Mouse (Mus musculus) lung, postnatal 0 days (tissue): ENCODE data around the gene Nsf. TPM values are rescaled to one million over a fixed set of nuclear protein-coding genes. Genes with fewer than 3 reads are reported as not detected.
"Not testable (repeated sequence)": the region's sequence is repeated elsewhere in the genome, so short reads cannot be mapped to it uniquely, and the experiment has no call there.

Experiments used
- ATAC-seq: fragments of 200-750 bp; cut with Nextera tagmentation; 2 replicates; pipeline ENCODE4 v1.8.0; 2017; ENCODE audit warnings: moderate library complexity
- DNase-seq: peaks from one replicate; pipeline ENCODE4 v3.0.0-alpha.2; 2016; ENCODE audit warnings: low spot score
- H3K27ac ChIP-seq: fragments of 300-500 bp; sonication (generic); 2 replicates; pipeline ENCODE4 v1.5.1; 2014; ENCODE audit warnings: antibody characterized with exemption, mild to moderate bottlenecking, low read length, mixed read lengths
- H3K27me3 ChIP-seq: fragments of 300-500 bp; sonication (generic); replicated peaks from 2 replicates; pipeline ENCODE4 v1.6.1; 2014; ENCODE audit warnings: low read length, mixed read lengths; ENCODE audit not compliant: insufficient read depth
- H3K36me3 ChIP-seq: fragments of 300-500 bp; sonication (generic); 2 replicates; pipeline ENCODE4 v1.6.1; 2014; ENCODE audit warnings: low read length, mixed read lengths; ENCODE audit not compliant: insufficient read depth
- H3K4me1 ChIP-seq: fragments of 300-500 bp; sonication (generic); 2 replicates; pipeline ENCODE4 v1.6.1; 2014; ENCODE audit warnings: antibody characterized with exemption, low read depth, low read length, mixed read lengths; ENCODE audit not compliant: insufficient read depth
- H3K4me2 ChIP-seq: fragments of 300-500 bp; sonication (generic); replicated peaks from 2 replicates; pipeline ENCODE4 v1.6.1; 2014; ENCODE audit warnings: low read depth, mild to moderate bottlenecking, low read length, moderate library complexity, mixed read lengths
- H3K4me3 ChIP-seq: fragments of 300-500 bp; sonication (generic); 2 replicates; pipeline ENCODE4 v1.5.1; 2014; ENCODE audit warnings: low read depth, low read length
- H3K9ac ChIP-seq: fragments of 300-500 bp; sonication (generic); replicated peaks from 2 replicates; pipeline ENCODE4 v1.6.1; 2014; ENCODE audit warnings: low read depth, mild to moderate bottlenecking
- H3K9me3 ChIP-seq: fragments of 300-500 bp; sonication (generic); 2 replicates; pipeline ENCODE4 v1.6.1; 2016; ENCODE audit warnings: low read length, mixed read lengths
- CTCF ChIP-seq: IDR thresholded peaks from 2 replicates; pipeline ENCODE4 v1.5.1; 2016; ENCODE audit warnings: antibody characterized with exemption, mild to moderate bottlenecking
- EP300 ChIP-seq: IDR thresholded peaks from 2 replicates; pipeline ENCODE4 v1.6.1; 2016; ENCODE audit warnings: antibody characterized with exemption, mild to moderate bottlenecking, control low read depth
- WGBS: fragments of 180-500 bp; shearing (Covaris S2); extraction: QIAGEN DNeasy Blood & Tissue Kit; methylation state at CpG from one replicate; pipeline ENCODE4 v1.1.7; 2014; 5-methylcytosine and 5-hydroxymethylcytosine counted together
- polyA plus RNA-seq: library from polyadenylated mRNA; unstranded; fragments of >200 nt; fragmentation: Nextera tagmentation; extraction: Ambion mirVana; gene quantifications from 2 replicates; pipeline ENCODE4 v1.2.1, GENCODE M21; 2015

The Nsf gene
- polyA plus RNA-seq, 1 experiment from 2014 or later, result 47.3 TPM

- ATAC-seq (no peak), DNase-seq (peak; percentile 51)
- peak; percentile 78 for TF ChIP-seq CTCF
- TF ChIP-seq EP300, result no peak
- no peak overlapping the region for H3K4me3 ChIP-seq
- H3K27me3 ChIP-seq, result no peaks in the 10 kb centered on the region
- WGBS, result 11% methylated on average over 5 of the region's 5 CpGs
- H3K4me2 ChIP-seq, result no peak overlapping the region
- H3K9ac ChIP-seq, result no peak overlapping the region
- no peaks in the 10 kb centered on the region for H3K36me3 ChIP-seq
- H3K27ac ChIP-seq, result no peak overlapping the region
- H3K9me3 ChIP-seq, result no peaks in the 10 kb centered on the region
- H3K4me1 ChIP-seq, result no peaks in the 10 kb centered on the region
Measured at GRCm38 (mm10) chr11:103997385-103997784, 43.5 kb upstream of the Nsf start.

GRCm38 (mm10) chr11:103992638-103993037, 38.8 kb upstream of the Nsf start:
- ATAC-seq (no peak), DNase-seq (peak; percentile 14)
- Histone ChIP-seq H3K4me1 (no peaks in the 10 kb centered on the region), H3K9me3 (no peaks in the 10 kb centered on the region), H3K27ac (no peak overlapping the region), H3K4me3 (no peak overlapping the region), H3K36me3 (no peaks in the 10 kb centered on the region), H3K9ac (no peak overlapping the region), H3K4me2 (no peak overlapping the region), H3K27me3 (no peaks in the 10 kb centered on the region)
- no peak for TF ChIP-seq CTCF
- no peak for TF ChIP-seq EP300
- WGBS, result 38% methylated on average over 4 of the region's 4 CpGs

GRCm38 (mm10) chr11:103990049-103990557, 36.2 kb upstream of the Nsf start:
- not testable (repeated sequence) for H3K4me3 ChIP-seq

GRCm38 (mm10) chr11:103987423-103987822, 33.6 kb upstream of the Nsf start:
- no peak overlapping the region for H3K9ac ChIP-seq
- DNase-seq (peak; percentile 75), ATAC-seq (peak; percentile 50)
- no peak overlapping the region for H3K4me3 ChIP-seq
- H3K36me3 ChIP-seq, result peaks cover 16% of the 10 kb centered on the region; the same call in 1 of the 2 replicates
- H3K9me3 ChIP-seq, result no peaks in the 10 kb centered on the region
- no peaks in the 10 kb centered on the region for H3K27me3 ChIP-seq
- H3K4me1 ChIP-seq, result no peaks in the 10 kb centered on the region
- H3K27ac ChIP-seq, result no peak overlapping the region
- WGBS, result 32% methylated on average over 8 of the region's 8 CpGs
- TF ChIP-seq EP300 (no peak), CTCF (peak; percentile 95)
- no peak overlapping the region for H3K4me2 ChIP-seq

More at GRCm38 (mm10) chr11:103990049-103990557, 36.2 kb upstream of the Nsf start:
- H3K27me3 ChIP-seq, H3K36me3 ChIP-seq, H3K9ac ChIP-seq, H3K27ac ChIP-seq, H3K9me3 ChIP-seq, H3K4me1 ChIP-seq, H3K4me2 ChIP-seq: not testable (repeated sequence)
- peak; percentile 32 for DNase-seq
- WGBS, result 10% methylated on average over 10 of the region's 12 CpGs
- peak; percentile 90 for ATAC-seq

- ATAC-seq (no peak), DNase-seq (peak; percentile 28)
- H3K27me3 ChIP-seq, result no peaks in the 10 kb centered on the region
- H3K27ac ChIP-seq, result no peak overlapping the region
- no peak overlapping the region for H3K9ac ChIP-seq
- H3K4me1 ChIP-seq, result no peaks in the 10 kb centered on the region
- H3K4me2 ChIP-seq, result no peak overlapping the region
- no peak overlapping the region for H3K4me3 ChIP-seq
- H3K36me3 ChIP-seq, result peaks cover 22% of the 10 kb centered on the region; the same call in 1 of the 2 replicates
- 55% methylated on average over 5 of the region's 5 CpGs for WGBS
- TF ChIP-seq CTCF (0 out of 2 replicates have a peak, but pooled peaks have one; percentile 4), EP300 (no peak)
- no peaks in the 10 kb centered on the region for H3K9me3 ChIP-seq
Measured at GRCm38 (mm10) chr11:103984067-103984466, 30.2 kb upstream of the Nsf start.

GRCm38 (mm10) chr11:103981826-103982225, 28.0 kb upstream of the Nsf start:
- no peak overlapping the region for H3K4me3 ChIP-seq
- ATAC-seq, result no peak
- no peaks in the 10 kb centered on the region for H3K4me1 ChIP-seq
- no peak for DNase-seq
- no peak overlapping the region for H3K27ac ChIP-seq
- TF ChIP-seq CTCF (no peak), EP300 (no peak)
- H3K9ac ChIP-seq, result no peak overlapping the region
- H3K9me3 ChIP-seq, result no peaks in the 10 kb centered on the region
- whole genome bisulfite sequencing, result 65% methylated on average over 5 of the region's 5 CpGs
- no peaks in the 10 kb centered on the region for H3K27me3 ChIP-seq
- H3K36me3 ChIP-seq, result peaks cover 22% of the 10 kb centered on the region; the same call in 1 of the 2 replicates
- no peak overlapping the region for H3K4me2 ChIP-seq

GRCm38 (mm10) chr11:103979381-103979780, 25.5 kb upstream of the Nsf start:
- TF ChIP-seq EP300 (no peak), CTCF (no peak)
- no peak for ATAC-seq
- Histone ChIP-seq H3K9me3 (no peaks in the 10 kb centered on the region), H3K9ac (no peak overlapping the region), H3K4me1 (no peaks in the 10 kb centered on the region), H3K4me2 (no peak overlapping the region), H3K27me3 (no peaks in the 10 kb centered on the region), H3K4me3 (no peak overlapping the region), H3K36me3 (peaks cover 17% of the 10 kb centered on the region; the same call in 1 of the 2 replicates), H3K27ac (0 out of 2 replicates have a peak overlapping the region, but pooled peaks have one; percentile 38)
- WGBS, result 67% methylated on average over 4 of the region's 4 CpGs
- peak; percentile 20 for DNase-seq
